Mouse (Mus musculus) layer of hippocampus, adult 9-11 months (tissue): ENCODE measurements around the gene Asb3.

ENCODE experiments used
- DNase-seq: peaks from one replicate; pipeline ENCODE4 v3.0.0; 2022

Gene Asb3

DNA sequence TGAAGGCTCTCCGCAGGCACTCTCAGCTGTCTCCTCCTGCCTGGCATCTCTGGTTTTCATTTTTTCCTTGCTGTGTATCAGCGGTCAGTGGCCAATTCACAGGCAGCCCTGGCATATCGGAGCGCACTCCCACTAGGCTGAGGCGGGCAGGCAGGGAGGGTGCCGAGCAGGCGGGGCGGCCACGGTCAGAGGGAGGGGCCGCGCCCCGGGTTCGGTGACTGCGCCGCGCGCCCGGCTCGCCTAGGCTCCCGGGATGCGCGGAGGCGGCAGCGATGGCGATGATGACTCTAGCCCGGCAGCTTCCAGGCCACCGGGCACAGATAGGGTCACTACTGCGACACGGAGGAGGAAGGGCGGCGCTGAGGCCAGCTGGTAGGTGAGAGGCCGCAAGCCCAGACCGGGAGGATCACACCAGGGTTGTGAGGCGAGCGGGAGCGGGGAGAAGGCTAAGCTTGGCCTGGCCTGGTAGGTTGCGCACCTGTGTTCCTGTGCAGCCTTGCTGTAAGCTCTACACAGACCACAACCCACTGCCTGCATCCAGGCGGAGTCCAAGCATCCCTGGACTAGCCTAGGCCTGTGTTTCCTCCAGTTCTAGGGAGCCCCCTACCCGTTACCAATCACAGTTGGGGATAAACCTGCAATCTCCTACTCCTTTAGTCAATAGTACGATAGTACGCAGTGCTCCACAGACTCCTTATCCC lies at the start of gene Asb3, which contains the start of gene Gpr75:
TSS of gene Asb3 (plus strand) at position 246 of the 701 bp plus-strand sequence.
TSS of gene Gpr75 (plus strand) at position 188 of the 701 bp plus-strand sequence.
- peak; percentile 69 for DNase-seq

DNA sequence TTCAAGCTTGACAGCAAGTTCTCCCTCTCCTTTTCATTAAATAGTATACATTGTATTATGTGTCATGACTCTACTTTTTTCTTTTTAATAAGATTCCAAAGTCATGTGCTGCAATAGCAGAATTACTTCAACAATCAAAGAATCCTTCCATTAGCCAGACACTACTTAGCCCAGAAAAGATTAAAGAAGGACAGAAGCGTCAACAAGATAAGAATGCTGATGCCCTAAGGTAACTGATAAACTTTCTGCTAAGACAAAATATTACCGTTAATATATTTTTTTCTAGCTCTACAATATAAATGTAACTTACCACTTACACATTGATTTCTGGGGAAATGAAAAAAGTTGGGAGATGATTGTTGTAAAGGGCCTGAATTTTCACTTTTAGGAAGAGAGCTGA lies 46.4 kb upstream of the Asb3 start:
- no peak for DNase-seq

DNA sequence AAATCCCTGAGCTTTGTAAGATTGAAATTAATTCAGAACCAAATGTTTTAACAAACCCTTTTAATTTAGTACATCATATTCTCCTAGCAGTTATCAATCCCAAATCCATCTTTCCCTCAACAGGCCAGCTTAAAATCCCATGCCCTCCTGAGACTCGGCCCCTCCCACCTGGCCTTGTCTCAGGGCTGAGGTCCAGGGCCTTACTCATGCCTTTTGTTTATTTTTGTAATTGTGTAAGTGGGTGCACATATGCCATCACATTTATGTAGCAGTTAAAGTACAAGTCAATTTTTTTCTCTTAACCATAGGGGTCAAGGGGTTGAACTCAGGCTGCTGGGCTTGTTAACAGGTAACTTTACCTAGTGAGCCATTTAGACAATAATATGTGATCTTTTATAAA lies 40.9 kb upstream of the Asb3 start:
- no peak for DNase-seq

DNA sequence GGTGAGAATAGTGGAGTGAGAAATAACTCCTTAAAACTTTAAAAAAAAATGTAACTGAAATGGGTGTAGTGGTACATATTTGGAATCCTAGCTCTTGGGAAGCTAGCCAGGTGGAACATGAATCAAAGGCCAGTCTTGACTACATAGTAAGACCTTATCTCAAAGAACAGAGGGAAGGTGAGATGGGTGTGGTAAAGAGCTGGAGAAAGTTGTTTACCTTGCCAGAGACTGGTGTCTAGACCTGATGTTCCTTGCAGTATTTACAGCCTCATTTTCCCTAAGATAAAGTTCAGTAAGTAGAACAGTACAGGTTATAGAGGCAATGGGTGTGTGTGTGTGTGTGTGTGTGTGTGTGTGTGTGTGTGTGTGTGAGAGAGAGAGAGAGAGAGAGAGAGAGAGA lies 12.8 kb upstream of the Asb3 start:
- DNase-seq: no peak

DNA sequence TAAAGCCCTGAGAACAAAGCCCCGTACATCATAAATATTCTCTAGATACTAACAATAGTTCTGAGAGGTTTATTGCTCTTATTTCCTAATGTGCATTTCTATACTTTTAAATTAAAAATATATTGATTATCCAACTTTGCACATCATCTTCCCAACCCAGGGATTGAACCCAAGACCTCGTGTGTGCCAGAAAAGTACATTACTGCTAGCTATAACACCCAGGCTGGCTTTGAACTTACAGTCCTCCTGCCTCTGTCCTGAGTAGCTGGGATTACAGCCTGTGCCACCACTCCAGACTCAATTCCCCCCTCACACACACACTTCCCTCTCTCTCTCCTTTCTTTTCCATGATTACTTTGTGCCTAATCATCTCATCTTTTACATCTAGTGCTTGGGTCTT lies 2.9 kb downstream of the Asb3 start:
- DNase-seq: no peak

DNA sequence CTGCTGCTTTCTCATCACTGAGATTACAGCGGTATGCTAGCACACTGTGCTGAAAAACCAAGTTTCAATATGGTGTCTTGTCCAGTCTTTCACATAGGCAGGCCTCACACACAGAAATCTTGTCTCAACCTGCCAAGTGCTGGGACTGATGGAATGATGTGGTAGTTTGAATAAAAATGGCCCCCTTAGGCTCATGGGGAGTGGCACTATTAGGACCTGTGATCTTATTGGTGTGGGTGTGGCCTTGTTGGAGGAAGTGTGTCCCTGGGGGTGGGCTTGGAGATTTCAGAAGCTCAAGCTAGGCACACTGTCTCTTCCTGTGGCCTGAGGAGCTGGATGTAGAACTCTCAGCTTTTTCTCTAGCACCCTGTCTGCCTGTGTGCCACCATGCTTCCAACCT lies 11.0 kb downstream of the Asb3 start:
- no peak for DNase-seq

DNA sequence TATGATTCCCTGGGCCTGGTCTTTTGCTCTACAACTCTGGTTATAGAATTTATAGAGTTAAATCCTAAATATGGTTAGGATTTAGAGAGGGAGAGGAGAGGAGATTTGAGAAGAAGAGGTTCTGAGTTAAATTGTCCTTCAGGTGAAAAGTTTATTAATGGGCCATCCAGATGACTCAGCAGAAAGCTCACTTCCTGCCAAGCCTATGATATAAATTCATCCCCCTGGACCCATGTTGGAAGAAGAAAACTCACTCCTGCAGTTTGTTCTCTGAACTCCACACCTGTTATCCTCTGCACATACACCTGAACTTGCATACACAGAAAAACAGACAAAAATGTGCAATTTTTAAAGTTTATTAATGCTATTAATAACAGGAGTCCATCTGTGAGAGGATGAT lies 14.1 kb downstream of the Asb3 start:
- DNase-seq: no peak

DNA sequence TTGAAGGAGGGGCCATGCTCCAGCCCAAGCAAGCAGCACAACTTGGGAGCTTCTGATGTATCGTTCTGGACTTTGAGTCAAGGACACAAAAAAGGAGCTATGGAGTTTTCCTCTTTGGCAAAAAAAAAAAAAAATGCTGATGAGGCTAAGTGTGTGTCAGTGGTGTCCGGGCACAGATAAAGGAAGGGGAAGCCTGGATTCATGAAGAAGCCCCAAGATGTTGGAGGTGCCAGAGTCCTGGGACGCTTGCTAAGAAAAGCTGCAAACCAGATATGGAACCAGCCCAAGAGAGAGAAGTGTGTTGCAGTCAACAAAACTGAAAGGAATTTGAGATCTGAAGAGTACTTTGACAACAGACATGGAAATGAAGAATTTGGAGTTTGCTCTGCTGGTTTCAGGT lies 27.1 kb downstream of the Asb3 start:
- DNase-seq: no peak

DNA sequence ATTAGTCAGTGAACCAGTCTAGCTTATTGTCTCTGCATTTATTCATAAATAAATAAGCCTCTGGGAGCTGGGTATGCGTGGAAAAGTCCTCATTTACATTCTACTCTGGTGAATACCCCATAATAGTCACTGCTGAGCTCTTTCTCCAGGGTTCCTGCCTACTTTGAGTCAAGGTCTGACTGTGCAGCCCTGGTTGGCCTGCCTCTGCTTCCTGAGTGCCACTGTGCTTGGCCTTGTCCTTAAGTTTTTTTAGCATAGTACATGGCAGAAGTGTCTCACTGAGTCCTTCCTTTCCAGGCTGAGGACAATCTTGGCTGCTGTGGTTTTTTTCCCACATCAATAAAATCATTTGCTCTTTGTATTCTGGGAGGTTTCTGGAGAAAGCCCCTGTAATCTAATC lies 35.4 kb downstream of the Asb3 start:
- DNase-seq: no peak

DNA sequence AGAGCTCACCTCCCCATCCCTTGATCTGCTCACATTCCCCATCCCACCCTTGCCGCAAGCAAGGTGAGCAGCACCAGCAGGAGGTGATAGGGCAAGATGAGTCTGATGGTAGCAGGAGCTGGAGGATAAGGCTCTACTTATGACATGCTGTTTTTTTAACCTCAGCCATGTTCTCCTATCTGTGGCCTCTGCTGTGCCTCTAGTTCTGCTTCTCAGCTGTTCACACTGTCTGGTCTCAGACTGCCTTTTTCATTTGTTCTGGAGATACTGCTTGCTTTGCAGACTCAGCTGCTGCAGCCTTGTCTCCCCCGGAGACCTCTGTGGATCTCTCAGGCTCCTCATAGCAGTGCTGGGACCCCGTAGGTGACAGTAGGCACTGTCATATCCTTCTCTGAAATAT lies 38.1 kb downstream of the Asb3 start:
- no peak for DNase-seq

DNA sequence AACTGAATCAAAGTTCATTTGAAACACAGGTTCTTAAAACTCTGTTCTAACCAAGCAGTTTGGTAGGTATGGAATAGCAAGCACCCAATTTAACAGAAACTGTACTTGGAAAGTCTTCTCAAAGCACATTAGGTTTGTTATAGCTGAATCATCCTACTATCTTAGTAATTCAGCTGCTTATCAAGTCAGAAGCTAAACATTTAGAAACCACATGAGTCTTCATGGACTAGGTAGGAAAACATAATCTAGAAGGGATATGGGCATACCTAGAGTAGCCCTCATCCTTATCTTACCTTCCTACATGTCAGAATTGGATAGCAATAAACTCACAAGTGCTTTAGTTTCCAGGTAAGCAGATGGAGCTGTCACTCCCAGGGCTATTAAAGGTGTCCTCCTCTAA lies 42.9 kb downstream of the Asb3 start:
- DNase-seq: no peak

DNA sequence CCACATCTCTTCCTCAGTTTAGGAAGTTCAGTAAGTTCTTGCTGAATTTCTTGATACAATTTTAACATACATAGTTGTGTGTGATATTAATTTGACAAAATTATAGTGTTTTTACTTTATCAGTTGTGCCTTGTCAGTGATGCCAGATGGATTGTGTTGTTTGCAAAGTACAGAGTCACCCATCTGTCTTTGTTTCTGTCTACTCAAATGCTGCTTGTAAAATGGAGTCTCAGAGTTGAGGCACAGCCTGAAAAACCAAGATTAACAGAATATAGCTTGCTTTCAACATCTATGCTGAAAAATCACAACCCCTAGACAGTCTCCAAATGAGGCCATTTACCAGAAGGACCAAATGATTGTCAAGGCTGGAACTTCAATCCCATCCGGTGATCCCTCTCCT lies 43.3 kb downstream of the Asb3 start:
- peak; percentile 29 for DNase-seq

DNA sequence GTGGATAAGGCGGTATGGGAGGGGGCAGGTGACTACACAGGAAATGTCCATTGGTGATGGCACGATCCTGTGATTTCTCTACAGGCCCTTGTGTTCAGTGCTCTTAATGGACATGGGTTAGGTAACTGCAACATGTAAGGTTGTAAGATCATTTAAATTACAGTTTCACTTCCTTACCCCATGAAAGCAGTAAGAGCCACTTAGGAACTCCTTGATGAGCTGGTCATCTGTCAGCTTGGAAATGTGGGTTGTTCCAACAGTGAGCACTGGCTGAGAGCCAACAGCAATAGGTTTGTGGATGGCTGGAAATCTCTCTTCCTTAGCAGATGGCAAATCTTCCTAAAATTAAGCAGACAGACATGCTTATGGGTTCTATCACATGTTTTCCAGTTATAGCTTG lies 58.3 kb downstream of the Asb3 start:
- peak; percentile 15 for DNase-seq

DNA sequence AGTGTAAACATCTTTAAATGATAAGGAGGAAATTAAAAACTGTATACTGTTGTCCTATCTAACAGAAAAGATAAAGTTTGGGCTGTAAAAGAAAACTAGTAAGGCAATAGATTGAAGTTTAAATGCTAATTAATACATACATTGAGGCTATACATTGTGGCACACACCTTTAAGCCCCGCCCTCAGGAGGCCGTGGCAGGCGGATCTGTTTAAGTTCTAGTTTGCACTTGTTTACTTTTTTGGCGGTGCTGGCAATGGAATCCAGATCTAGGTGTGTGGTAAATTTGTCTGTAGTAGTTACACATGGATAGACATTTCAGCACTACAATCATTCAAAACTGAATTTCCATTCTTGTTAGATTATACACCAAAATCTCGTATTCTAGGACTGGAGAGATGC lies 67.6 kb downstream of the Asb3 start:
- DNase-seq: no peak

DNA sequence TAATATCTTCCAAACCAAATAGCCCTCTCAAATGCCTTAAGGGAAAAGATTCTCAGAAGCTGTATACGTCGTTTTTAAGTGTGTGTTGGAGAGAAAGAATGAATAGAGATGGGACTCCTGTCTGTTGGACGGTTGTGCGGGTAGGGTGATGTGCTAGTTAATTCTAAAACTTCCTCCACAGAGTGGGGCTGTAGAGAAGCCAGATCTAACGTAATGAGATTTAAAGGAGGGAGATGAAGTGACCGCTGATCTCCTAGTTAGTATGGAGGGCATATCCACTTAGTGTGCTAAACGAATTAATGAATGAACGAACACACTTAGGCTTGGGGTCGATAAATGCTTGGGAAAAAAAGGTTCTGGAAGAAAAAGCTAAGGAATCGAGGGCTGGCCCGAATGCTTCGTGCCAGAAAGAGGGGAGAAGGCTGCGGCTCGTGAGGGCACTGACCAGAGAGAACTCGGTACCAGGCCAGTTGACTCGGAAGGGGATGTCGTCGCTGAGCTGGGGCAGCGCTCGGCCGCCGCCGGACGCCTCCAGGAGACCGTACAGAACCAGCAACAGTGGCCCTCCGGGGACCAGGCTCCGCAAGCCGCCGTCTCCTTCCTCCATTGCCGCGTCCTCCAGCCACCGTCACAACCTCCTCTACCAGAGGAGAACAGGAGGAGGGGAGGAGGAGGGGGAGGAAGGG lies 68.4 kb downstream of the Asb3 start:
- DNase-seq: peak; percentile 27

DNA sequence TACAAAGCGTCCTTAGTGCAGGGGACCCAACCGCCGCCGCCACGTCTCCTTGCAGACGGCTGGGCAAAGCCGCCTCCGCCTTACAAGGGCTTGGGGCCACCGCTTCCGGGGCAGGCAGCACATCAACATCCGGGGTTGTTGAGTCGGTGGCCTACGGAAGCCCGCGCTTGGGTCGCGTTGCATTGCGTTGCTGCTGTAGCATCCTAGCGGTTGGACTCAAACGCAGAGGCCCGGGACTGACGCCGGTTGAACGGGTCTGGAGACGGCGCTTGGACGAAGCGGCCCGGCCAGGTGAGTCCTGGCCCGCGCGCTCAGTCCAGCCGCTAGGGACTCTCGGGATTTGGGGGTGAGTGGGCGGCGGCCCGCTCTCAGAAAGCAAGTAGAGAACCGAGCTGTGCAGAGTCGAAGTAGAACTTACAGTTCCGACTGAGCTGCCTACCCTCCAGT lies 69.1 kb downstream of the Asb3 start, which contains the start of gene Erlec1:
TSS of gene Erlec1 (minus strand) at position 57 of the 447 bp plus-strand sequence.
- DNase-seq: peak; percentile 92

DNA sequence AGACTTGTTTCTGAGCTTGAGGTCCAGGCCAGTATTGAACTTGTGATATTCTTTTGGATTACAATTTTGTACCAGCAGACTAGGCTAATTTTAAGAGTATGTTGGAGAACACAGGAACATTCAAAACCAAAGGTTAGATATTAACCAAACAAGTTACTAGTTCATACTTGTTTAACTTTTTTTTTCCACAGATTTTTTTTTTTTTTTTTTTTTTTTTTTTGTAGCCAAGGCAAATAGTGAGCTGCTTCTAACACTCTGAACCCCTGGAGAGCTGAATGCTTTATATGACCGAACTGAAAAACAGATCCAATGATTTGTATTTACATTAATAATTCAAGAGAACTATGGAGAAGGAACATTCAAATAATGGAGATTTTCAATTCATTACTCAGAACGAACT lies 100.0 kb downstream of the Asb3 start:
- DNase-seq: no peak

DNA sequence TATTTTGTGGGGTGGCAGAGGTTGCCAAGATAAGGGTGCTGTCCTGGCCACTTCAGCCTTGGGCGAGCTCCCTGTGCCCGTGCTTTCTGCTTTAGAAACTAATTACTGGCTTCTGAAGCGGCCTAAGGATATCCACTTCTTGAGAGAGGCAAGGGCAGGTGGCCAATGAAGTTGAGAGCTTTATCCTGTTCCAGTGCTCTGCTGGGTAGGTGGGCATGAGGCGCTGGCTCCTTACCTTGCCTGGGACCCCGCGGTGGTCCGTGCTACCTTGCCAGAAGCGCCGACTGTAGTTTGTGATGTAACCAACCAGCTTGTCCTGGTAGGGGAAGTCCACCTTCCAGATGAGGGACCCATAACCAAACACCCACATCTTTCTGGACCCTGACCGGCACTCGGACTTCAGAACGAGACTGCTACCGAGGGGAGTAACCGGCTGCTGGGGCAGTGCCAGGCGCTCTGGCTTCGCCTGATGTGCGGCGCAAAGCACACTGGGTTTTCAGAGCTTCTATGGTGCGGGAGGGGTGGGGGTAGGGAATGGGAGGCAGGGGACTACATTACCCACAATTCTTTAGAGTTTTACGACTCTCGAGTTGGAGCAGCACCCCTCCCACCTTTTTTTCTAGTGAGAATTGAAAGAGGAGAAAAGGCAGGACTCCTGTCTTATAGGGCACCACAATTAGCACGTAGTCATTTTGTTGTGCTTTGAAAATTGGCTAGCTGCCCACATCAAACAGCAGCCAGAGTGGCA lies 100.8 kb downstream of the Asb3 start, which contains the start of gene Chac2:
TSS of gene Chac2 (minus strand) at position 474 of the 748 bp plus-strand sequence.
- DNase-seq: peak; percentile 89

DNA sequence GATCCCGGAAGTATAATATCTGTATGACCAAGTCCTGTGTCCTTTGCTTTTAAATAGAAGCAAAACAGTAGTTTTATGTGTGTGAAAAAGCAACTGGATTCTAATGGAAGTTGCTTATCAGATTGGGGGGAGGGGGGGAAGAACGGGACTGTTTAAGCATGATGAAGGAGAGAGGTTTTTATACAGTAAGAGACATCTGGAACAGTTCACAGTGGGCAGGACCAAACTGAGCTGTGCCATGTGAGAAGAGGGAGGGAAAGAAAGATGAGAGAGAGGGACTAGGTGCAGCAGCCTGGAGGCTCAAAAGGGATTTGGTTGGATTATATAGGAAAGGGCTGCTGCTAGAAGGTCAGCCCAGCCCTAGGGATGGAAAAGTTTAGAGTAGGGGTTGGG lies 101.4 kb downstream of the Asb3 start:
- no peak for DNase-seq

DNA sequence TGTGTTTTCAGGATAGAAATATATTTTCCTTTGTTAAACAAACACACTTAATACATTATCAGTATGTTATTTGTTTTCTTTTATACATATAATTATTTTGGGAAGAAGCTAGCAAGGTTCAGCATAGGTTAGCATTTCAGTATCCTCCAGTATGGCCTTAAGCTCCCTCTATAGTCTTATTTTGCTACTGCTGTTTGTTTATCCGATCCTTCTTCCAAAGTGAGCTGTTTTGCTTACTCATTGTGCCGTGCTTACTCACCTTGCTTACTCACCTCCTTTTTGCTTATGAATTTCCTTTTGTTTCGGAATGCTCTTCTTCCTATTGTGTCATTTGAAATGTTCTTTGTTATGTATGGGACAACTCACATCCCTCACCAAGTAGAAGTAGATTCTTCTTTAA lies 111.5 kb downstream of the Asb3 start:
- DNase-seq: no peak

DNA sequence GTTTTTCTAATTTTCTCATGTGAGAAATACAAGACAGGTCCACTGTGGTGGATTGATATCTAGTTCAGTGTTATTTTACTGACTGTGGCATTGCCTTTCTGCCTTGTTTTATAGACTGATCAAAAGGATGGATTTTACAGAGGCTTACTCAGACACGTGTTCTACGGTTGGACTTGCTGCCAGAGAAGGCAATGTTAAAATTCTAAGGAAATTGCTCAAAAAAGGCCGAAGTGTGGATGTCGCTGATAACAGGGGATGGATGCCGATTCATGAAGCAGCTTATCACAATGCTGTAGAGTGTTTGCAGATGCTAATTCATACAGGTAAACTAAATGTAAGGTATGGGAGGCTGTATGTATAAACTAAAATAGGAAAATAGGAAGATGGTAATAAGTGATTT lies 113.0 kb downstream of the Asb3 start:
- no peak for DNase-seq

DNA sequence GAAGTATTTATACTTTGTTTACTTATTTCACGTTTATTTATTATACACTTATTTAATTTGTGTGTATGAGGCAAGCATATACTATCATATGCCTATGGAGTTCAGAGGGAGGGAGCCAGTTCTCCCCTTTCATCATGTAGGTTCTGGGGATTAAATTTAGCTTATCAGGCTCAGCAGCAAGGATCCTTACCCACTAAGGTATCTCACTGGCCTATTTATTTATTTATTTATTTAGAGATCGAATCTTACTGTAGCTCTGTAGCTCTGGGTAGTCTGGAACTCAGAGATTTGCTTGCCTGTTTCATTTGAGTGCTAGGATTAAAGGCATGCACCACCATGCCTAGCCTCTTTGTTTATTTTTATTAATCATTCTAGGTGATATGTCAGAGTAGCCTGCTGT lies 113.5 kb downstream of the Asb3 start:
- no peak for DNase-seq

DNA sequence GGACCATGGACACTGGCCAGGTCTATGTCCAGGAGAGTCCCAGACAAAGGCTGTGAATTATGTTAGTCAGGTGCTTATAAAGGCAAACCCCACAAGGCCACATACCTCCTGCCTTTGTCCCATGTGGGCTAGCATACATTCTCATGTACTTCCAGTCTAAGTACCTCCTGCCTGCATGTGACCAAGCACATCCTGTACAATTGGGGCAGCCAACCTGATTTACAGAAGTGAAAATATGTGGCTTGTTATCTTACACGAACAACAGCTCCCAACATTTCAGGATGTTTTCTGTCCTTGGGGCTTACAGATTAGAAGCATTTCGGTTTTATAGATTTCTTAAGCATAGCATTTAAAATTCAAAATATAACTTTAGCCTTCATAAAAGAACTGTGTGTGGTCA lies 114.8 kb downstream of the Asb3 start:
- DNase-seq: no peak
